ENCODE assay signal across 8 mouse cellular contexts in the genomic region with DNA sequence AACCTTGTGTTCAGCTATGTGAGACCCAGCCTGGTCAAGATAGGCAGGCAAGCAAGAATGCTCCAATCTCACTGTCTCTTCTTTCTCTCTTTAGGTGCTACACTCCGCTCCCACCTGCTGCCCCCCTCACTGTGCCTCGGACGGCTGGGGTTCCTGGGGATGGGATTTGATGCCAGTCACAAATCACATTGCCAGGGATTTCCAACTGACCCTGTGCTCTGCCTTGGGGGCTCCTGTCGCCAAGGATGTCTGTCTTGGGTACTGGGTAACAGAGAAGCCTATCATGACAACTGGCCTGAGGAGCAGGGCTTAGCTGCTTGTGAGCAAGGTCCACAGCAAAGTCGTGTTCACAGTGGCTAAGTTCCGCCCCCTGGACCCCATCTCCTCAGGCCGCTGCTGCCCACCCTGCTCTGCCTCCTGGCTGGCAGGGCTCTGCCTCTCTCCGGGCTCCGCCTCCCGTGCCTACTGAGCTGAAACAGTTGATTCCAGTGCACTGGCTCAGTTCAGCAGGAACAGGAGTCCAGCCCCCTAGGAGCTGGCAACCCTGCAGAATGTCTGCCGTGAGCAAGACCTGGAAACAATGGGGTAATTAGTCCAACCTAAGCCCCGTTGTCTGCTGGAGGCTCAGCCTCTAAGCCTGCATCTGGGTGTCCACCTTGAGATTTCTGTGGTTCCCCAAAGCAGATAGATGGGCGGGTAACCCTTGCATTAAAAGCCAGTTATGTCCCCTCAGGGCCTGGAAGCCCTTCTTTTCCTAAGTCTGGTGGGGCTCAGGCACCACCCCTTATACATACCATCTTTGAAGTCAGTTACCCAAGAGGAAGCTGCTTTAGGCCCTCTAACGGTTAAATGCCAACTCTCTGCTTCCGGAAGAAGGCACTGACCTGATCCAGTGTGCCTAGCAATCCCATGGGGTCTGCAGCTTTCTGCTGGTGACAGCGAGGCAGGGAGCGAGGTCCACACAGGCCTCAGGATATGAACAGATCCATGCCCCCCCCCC. TPM values are rescaled to one million over a fixed set of nuclear protein-coding genes. Genes with fewer than 3 reads are reported as not detected.
DNase-seq lines count a peak whose midpoint lies in the region; ATAC-seq and TF ChIP-seq lines count a peak whose summit lies in the region.

No protein-coding gene starts in this region.

- no peaks in the 10 kb centered on the region for H3K27me3 ChIP-seq in lung, postnatal 0 days (replicated peaks; ENCODE audit: insufficient read depth, low read length)
- no peaks in the 10 kb centered on the region for H3K27me3 ChIP-seq in forebrain, embryonic 14.5 days (replicated peaks; ENCODE audit: control insufficient read depth, insufficient read depth, low read length)
- no peaks in the 10 kb centered on the region for H3K27me3 ChIP-seq in limb, embryonic 10.5 days (ENCODE audit: low read depth, poor library complexity, severe bottlenecking)
- H3K27me3 ChIP-seq in stomach, embryonic 15.5 days (replicated peaks) = no peaks in the 10 kb centered on the region

- WGBS in lung, postnatal 0 days = 64% methylated on average over 17 of the region's 17 CpGs
- 34% methylated on average over 17 of the region's 17 CpGs for WGBS in forebrain, embryonic 14.5 days
- 71% methylated on average over 17 of the region's 17 CpGs for WGBS in limb, embryonic 10.5 days
- 61% methylated on average over 17 of the region's 17 CpGs for WGBS in stomach, embryonic 15.5 days

- H3K4me3 ChIP-seq in lung, postnatal 0 days (ENCODE audit: low read depth, low read length) = no peak overlapping the region
- H3K4me3 ChIP-seq in forebrain, embryonic 14.5 days (ENCODE audit: low read depth, low read length) = no peak overlapping the region
- no peak overlapping the region for H3K4me3 ChIP-seq in limb, embryonic 10.5 days
- no peak overlapping the region for H3K4me3 ChIP-seq in stomach, embryonic 15.5 days (replicated peaks)

- H3K27ac ChIP-seq in lung, postnatal 0 days (ENCODE audit: low read length) = peak overlapping the region; percentile 57
- H3K27ac ChIP-seq in forebrain, embryonic 14.5 days (ENCODE audit: low read depth, low read length) = peak overlapping the region; percentile 48; the same call in 1 of the 2 replicates
- peak overlapping the region; percentile 58; the same call in 1 of the 2 replicates for H3K27ac ChIP-seq in limb, embryonic 10.5 days
- H3K27ac ChIP-seq in stomach, embryonic 15.5 days = peak overlapping the region; percentile 67

- no peaks in the 10 kb centered on the region for H3K9me3 ChIP-seq in lung, postnatal 0 days (ENCODE audit: low read length)
- no peaks in the 10 kb centered on the region for H3K9me3 ChIP-seq in forebrain, embryonic 14.5 days (replicated peaks; ENCODE audit: control insufficient read depth, low read length)
- no peaks in the 10 kb centered on the region for H3K9me3 ChIP-seq in limb, embryonic 10.5 days (replicated peaks)
- no peaks in the 10 kb centered on the region for H3K9me3 ChIP-seq in stomach, embryonic 15.5 days

- DNase-seq in lung, postnatal 0 days (ENCODE audit: low spot score) = no peak
- no peak for DNase-seq in lung, postnatal 10 days
- DNase-seq in forebrain, embryonic 14.5 days (ENCODE audit: low spot score) = peak; percentile 41
- no peak for DNase-seq in limb, embryonic 10.5 days (ENCODE audit: low spot score)
- no peak for DNase-seq in layer of hippocampus, adult 11-12 months (ENCODE audit: low spot score)
- no peak for DNase-seq in layer of hippocampus, adult 9-10 months (ENCODE audit: low spot score)
- DNase-seq in testis, postnatal 14 days (ENCODE audit: low spot score) = no peak

- no peak overlapping the region for H3K4me2 ChIP-seq in lung, postnatal 0 days (replicated peaks; ENCODE audit: low read depth, low read length)
- H3K4me2 ChIP-seq in forebrain, embryonic 14.5 days (ENCODE audit: low read length) = no peak overlapping the region
- H3K4me2 ChIP-seq in stomach, embryonic 15.5 days = no peak overlapping the region

- ATAC-seq in lung, postnatal 0 days = no peak
- ATAC-seq in forebrain, embryonic 14.5 days = peak; percentile 24; the same call in 1 of the 2 replicates
- no peak for ATAC-seq in stomach, embryonic 15.5 days (ENCODE audit: insufficient read depth, low FRiP score, low read depth)

- H3K36me3 ChIP-seq in lung, postnatal 0 days (ENCODE audit: insufficient read depth, low read length) = peaks cover 36% of the 10 kb centered on the region
- H3K36me3 ChIP-seq in forebrain, embryonic 14.5 days (ENCODE audit: control insufficient read depth, insufficient read depth, low read length) = peaks cover 48% of the 10 kb centered on the region
- peaks cover 76% of the 10 kb centered on the region for H3K36me3 ChIP-seq in limb, embryonic 10.5 days
- peaks cover 40% of the 10 kb centered on the region for H3K36me3 ChIP-seq in stomach, embryonic 15.5 days

- H3K9ac ChIP-seq in lung, postnatal 0 days (replicated peaks; ENCODE audit: low read depth) = no peak overlapping the region
- peak overlapping the region; percentile 37 for H3K9ac ChIP-seq in forebrain, embryonic 14.5 days (ENCODE audit: low read length)
- H3K9ac ChIP-seq in stomach, embryonic 15.5 days = no peak overlapping the region

- no peak for TF ChIP-seq CTCF in lung, postnatal 0 days (IDR thresholded peaks at IDR 0.05)

- H3K4me1 ChIP-seq in lung, postnatal 0 days (ENCODE audit: insufficient read depth, low read depth, low read length) = peaks cover 2% of the 10 kb centered on the region
- H3K4me1 ChIP-seq in forebrain, embryonic 14.5 days (ENCODE audit: control insufficient read depth, insufficient read depth, low read length) = peaks cover 14% of the 10 kb centered on the region
- H3K4me1 ChIP-seq in limb, embryonic 10.5 days = peaks cover 32% of the 10 kb centered on the region
- peaks cover 15% of the 10 kb centered on the region; the same call in 1 of the 2 replicates for H3K4me1 ChIP-seq in stomach, embryonic 15.5 days

- TF ChIP-seq EP300 in lung, postnatal 0 days (IDR thresholded peaks at IDR 0.05) = no peak

RNA-seq across cellular contexts. Expression of gene Nanos3, which starts 23.7 kb away (rescaled TPM):
- polyA plus RNA-seq in lung, postnatal 0 days (2015; fragmentation: Nextera tagmentation; extraction: Ambion mirVana) = 1.9 and 3.2 TPM in 2 replicates
- 4.5 and 8.3 TPM in 2 replicates for polyA plus RNA-seq in forebrain, embryonic 14.5 days (2014; fragmentation: Nextera tagmentation; extraction: Ambion mirVana)
- 3.1 and 3.2 TPM in 2 replicates for polyA plus RNA-seq in limb, embryonic 10.5 days (2016; fragmentation: Nextera tagmentation; extraction: Ambion mirVana)
- 1.7 and 2.3 TPM in 2 replicates for polyA plus RNA-seq in stomach, embryonic 15.5 days (2015; fragmentation: Nextera tagmentation; extraction: Ambion mirVana)

RNA-seq across cellular contexts. Expression of gene Zswim4, which starts 28.2 kb away (rescaled TPM):
- 7.8 and 8.4 TPM in 2 replicates for polyA plus RNA-seq in lung, postnatal 0 days (2015; fragmentation: Nextera tagmentation; extraction: Ambion mirVana)
- polyA plus RNA-seq in forebrain, embryonic 14.5 days (2014; fragmentation: Nextera tagmentation; extraction: Ambion mirVana) = 22.6 and 26.9 TPM in 2 replicates
- polyA plus RNA-seq in limb, embryonic 10.5 days (2016; fragmentation: Nextera tagmentation; extraction: Ambion mirVana) = 40.1 and 44.4 TPM in 2 replicates
- 8.9 and 9.7 TPM in 2 replicates for polyA plus RNA-seq in stomach, embryonic 15.5 days (2015; fragmentation: Nextera tagmentation; extraction: Ambion mirVana)

RNA-seq across cellular contexts. Expression of gene D8Ertd738e, which starts 40.8 kb away (rescaled TPM):
- polyA plus RNA-seq in lung, postnatal 0 days (2015; fragmentation: Nextera tagmentation; extraction: Ambion mirVana) = 302 and 339 TPM in 2 replicates
- 266 and 329 TPM in 2 replicates for polyA plus RNA-seq in forebrain, embryonic 14.5 days (2014; fragmentation: Nextera tagmentation; extraction: Ambion mirVana)
- 420 and 449 TPM in 2 replicates for polyA plus RNA-seq in limb, embryonic 10.5 days (2016; fragmentation: Nextera tagmentation; extraction: Ambion mirVana)
- polyA plus RNA-seq in stomach, embryonic 15.5 days (2015; fragmentation: Nextera tagmentation; extraction: Ambion mirVana) = 311 and 318 TPM in 2 replicates

RNA-seq across cellular contexts. Expression of gene Mri1, which starts 48.4 kb away (rescaled TPM):
- polyA plus RNA-seq in lung, postnatal 0 days (2015; fragmentation: Nextera tagmentation; extraction: Ambion mirVana) = 47.4 and 56.8 TPM in 2 replicates
- polyA plus RNA-seq in forebrain, embryonic 14.5 days (2014; fragmentation: Nextera tagmentation; extraction: Ambion mirVana) = 43.6 and 48.8 TPM in 2 replicates
- polyA plus RNA-seq in limb, embryonic 10.5 days (2016; fragmentation: Nextera tagmentation; extraction: Ambion mirVana) = 75.0 and 83.0 TPM in 2 replicates
- polyA plus RNA-seq in stomach, embryonic 15.5 days (2015; fragmentation: Nextera tagmentation; extraction: Ambion mirVana) = 68.9 and 73.2 TPM in 2 replicates
